Mouse (Mus musculus) megakaryocyte, embryonic 14.5 days (primary cell): ENCODE data around the gene Rinl.

ENCODE experiments used
- FLI1 ChIP-seq: IDR thresholded peaks from 2 replicates; pipeline ENCODE4 v1.6.1; 2012; ENCODE audit warnings: low read length, inconsistent platforms, mixed read lengths
- GATA1 ChIP-seq: IDR thresholded peaks from 3 replicates; pipeline ENCODE4 v1.6.1; 2012; ENCODE audit warnings: mixed read lengths, low read length, inconsistent platforms, borderline replicate concordance

DNA sequence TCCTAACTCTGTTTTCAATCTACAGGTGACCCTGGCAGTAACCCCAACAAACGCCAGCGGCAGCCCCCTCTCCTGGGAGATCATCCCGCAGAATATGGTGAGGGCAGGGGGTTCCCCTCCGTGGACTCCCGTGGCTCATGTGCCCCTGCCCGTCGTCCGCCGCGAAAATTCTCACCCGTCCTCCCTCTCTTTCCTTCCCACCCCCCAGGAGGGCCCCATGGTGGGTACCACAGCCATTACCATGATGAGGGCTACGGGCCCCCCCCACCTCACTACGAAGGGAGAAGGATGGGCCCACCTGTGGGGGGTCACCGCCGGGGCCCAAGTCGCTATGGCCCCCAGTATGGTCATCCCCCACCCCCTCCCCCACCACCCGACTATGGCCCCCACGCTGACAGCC, 29.7 kb downstream of the Rinl start:
- TF ChIP-seq GATA1 (no peak), FLI1 (no peak)
